Mouse (Mus musculus): Measurements from ENCODE around the gene Fam124a. TPM values are rescaled to one million over a fixed set of nuclear protein-coding genes. Genes with fewer than 3 reads are reported as not detected.

Fam124a gene
- not detected for polyA plus RNA-seq (2017; shearing (Covaris generic))

DNA sequence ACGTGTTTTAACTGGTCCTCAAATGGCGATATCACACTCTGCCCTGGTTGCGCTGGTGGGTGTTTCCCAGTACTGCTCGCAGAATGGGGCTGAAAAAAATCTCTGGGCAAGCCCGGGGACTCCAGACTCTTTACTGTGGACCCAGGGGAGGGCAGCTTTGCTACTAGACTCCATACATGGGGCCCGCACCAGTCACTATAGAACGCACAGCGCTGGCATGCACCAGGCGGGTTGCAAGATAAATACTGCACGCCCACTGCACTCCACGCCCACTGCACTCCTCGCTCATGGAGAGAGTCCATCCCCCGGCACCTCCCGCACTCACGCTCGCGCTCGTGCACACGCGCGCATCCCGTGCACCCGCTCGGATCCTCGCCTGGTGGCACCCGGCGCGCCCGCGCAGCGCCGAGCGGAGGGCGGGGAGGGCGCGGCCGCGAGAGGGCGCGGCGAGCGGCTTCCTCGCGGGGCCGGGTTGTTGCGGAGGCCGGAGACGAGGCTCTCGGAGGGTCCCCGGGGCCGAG lies at the start of gene Fam124a:
Gene Fam124a (plus strand): TSS at position 429 of the 521 bp plus-strand sequence.

DNA sequence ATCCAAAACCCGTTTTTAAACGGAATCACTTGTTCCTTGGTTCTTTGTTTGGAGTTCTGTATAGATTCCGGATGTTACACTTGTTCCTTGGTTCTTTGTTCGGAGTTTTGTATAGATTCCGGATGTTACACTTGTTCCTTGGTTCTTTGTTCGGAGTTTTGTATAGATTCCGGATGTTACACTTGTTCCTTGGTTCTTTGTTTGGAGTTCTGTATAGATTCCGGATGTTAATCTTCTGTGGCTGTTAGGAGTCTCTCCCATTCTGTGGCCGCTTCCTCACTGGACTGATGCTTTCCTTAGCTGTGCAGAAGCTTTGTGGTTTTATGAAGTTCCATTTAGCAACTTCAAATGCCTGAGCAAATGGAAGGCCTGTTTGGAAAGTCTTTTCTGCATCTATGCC lies 11.3 kb downstream of the Fam124a start, which contains the start of gene Gm4131:
Gene Gm4131 (minus strand): TSS at position 101 of the 400 bp plus-strand sequence.

Other genes with a start within 250 kb of the Fam124a start
- not detected for gene Gucy1b2, start 99.4 kb upstream of the Fam124a start, polyA plus RNA-seq (2017; shearing (Covaris generic))
- gene Gm4131, start 11.2 kb downstream of the Fam124a start, polyA plus RNA-seq (2017; shearing (Covaris generic)) = not detected
- not detected for gene Serpine3, start 107.9 kb downstream of the Fam124a start, polyA plus RNA-seq (2017; shearing (Covaris generic))
- 73.4 TPM for gene Ints6, start 205.4 kb downstream of the Fam124a start, polyA plus RNA-seq (2017; shearing (Covaris generic))

Data from naive thymus-derived CD4-positive, alpha-beta T cell, adult 5 months (primary cell).